Mouse (Mus musculus) G1E (cell line): ENCODE data around the gene Rai14.

ENCODE experiments used
- CTCF ChIP-seq: IDR thresholded peaks from 2 replicates; pipeline ENCODE4 v1.5.1; 2012; ENCODE audit warnings: low read depth, low read length, inconsistent platforms, mixed read lengths
- GATA1 ChIP-seq: IDR thresholded peaks from 2 replicates; pipeline ENCODE4 v1.6.1; 2012; ENCODE audit warnings: borderline replicate concordance, low read length, inconsistent platforms, mixed read lengths
- GATA2 ChIP-seq: IDR thresholded peaks from 2 replicates; pipeline ENCODE4 v1.6.1; 2012; ENCODE audit warnings: low read depth, low read length, inconsistent platforms, borderline replicate concordance
- POLR2AphosphoS5 ChIP-seq: IDR thresholded peaks from 2 replicates; pipeline ENCODE4 v1.6.1; 2012; ENCODE audit warnings: low read depth, low read length, inconsistent platforms; ENCODE audit not compliant: insufficient replicate concordance
- TAL1 ChIP-seq: conservative IDR thresholded peaks from 2 replicates; pipeline ENCODE4 v1.6.1; 2012; ENCODE audit warnings: low read depth, low read length, inconsistent platforms, mixed read lengths

DNA sequence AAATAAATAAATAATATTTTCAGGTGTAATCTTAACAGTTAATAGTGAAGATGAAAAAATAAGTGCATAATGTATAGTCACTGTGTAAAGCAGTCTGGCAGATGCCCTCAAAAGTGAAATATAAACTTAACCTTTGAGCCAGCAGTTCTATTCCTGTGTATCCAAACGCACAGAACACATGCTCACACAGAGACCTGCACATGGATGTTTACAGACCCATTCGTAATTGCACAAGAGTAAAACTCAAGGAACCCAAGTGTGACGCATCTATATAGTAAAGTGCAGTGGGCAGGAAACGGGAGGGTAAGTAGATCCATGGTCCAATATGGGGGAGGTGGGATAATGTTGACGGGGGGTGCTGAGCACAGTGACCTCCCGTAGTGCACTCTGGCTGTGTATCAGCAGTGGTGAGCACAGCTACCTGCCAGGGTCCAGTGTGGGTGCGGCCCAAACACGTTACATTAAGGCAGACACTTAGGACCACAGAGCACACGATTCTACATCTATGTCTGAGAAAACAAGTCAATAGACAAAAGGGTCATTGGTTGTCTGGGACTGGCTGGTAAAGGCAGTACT, 13.4 kb downstream of the Rai14 start:
- TF ChIP-seq CTCF (no peak), GATA1 (no peak), TAL1 (no peak), GATA2 (no peak), POLR2AphosphoS5 (no peak)
